Mouse (Mus musculus): ENCODE measurements around the gene LTO1.

LTO1 gene

GRCm38 (mm10) chr7:144941242-144941831, 26.4 kb downstream of the LTO1 start:
- peak; percentile 78 for DNase-seq

GRCm38 (mm10) chr7:144942071-144942743, 27.3 kb downstream of the LTO1 start:
- no peak for DNase-seq

GRCm38 (mm10) chr7:144942744-144943135, 27.8 kb downstream of the LTO1 start:
- DNase-seq: no peak

- DNase-seq: peak; percentile 77
Measured at GRCm38 (mm10) chr7:144943254-144943653, 28.4 kb downstream of the LTO1 start.

- DNase-seq: no peak
Measured at GRCm38 (mm10) chr7:144958509-144959395, 43.9 kb downstream of the LTO1 start.

GRCm38 (mm10) chr7:144963911-144964310, 49.0 kb downstream of the LTO1 start:
- no peak for DNase-seq

- DNase-seq: no peak
Measured at GRCm38 (mm10) chr7:144964316-144964715, 49.4 kb downstream of the LTO1 start.

- no peak for DNase-seq
Measured at GRCm38 (mm10) chr7:144965893-144966292, 51.0 kb downstream of the LTO1 start.

- no peak for DNase-seq
Measured at GRCm38 (mm10) chr7:144970997-144971768, 56.3 kb downstream of the LTO1 start.

- DNase-seq: no peak
Measured at GRCm38 (mm10) chr7:144971769-144972168, 56.9 kb downstream of the LTO1 start.

GRCm38 (mm10) chr7:144973461-144973860, 58.6 kb downstream of the LTO1 start:
- no peak for DNase-seq

- DNase-seq: no peak
Measured at GRCm38 (mm10) chr7:144977121-144977520, 62.2 kb downstream of the LTO1 start.

- no peak for DNase-seq
Measured at GRCm38 (mm10) chr7:144979814-144980213, 64.9 kb downstream of the LTO1 start.

All from right cerebral cortex, postnatal 14 days (tissue).